Mouse (Mus musculus) layer of hippocampus, adult 9-11 months (tissue): ENCODE data around the gene Rpa1.
"Not testable (repeated sequence)": the region's sequence is repeated elsewhere in the genome, so short reads cannot be mapped to it uniquely, and the experiment has no call there.

Experiments used
- DNase-seq: peaks from one replicate; pipeline ENCODE4 v3.0.0; 2022

Gene Rpa1

DNA sequence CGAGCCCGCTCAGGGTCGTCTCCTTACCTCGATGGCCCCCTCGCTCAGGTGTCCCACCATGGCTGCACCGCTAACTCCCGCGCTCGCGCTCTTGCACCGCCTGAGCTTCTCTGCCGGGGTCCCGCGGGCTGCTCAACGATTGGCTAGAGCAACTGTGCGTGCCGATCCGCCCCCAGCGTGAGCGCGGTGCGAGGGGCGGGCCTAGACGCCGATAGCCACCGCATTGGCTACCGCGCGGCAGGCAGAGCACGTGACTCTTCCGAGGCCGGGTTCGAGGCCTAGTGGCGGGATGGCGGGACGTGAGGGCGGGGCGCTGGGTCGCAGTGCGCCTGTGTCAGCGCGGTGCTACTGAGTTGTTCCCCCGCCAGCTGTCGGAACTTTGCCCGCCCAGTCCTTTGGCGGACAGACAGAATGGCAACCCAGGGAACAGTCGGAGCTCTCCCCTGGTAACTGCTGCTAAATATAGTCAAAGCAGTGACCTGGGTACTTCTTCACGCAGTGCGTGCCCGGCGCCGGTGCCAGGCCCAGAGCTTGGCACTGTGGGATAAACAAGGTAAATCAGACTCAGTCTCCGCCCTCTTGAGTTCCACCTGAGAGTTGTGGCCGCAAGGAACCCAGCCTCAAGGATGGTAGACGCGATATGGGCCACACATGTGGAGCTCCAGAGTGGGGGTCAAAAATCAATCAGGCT lies at the start of gene Rpa1, which contains the start of gene Smyd4:
Rpa1 (minus strand) TSS at position 126 of the 691 bp plus-strand sequence.
Smyd4 (plus strand) TSS at position 235 of the 691 bp plus-strand sequence.
- DNase-seq: peak; percentile 95

DNA sequence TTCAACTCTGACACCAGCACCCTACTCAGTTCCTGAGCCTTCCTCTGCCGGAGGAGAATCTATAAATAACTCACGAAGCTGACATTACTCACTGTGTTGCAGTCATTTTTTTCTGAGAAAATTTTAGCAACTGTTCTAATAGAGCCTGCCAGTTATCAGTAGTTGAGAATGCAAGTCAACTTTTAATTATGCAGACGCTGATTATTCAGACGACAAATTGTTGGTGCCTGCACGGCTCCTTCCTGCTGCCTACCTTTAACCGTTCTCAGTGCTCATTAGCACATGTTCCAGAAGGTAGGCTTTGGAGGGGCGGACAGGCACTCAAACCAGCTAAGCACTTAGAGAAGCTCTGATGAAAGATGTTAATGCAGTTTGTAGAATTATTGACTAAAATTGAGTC lies 49.3 kb upstream of the Rpa1 start:
- DNase-seq: no peak

GRCm38 (mm10) chr11:75395611-75396010 lies 47.5 kb upstream of the Rpa1 start:
- no peak for DNase-seq

GRCm38 (mm10) chr11:75383529-75383928 lies 35.4 kb upstream of the Rpa1 start:
- not testable (repeated sequence) for DNase-seq

GRCm38 (mm10) chr11:75378786-75379185 lies 30.7 kb upstream of the Rpa1 start:
- not testable (repeated sequence) for DNase-seq

DNA sequence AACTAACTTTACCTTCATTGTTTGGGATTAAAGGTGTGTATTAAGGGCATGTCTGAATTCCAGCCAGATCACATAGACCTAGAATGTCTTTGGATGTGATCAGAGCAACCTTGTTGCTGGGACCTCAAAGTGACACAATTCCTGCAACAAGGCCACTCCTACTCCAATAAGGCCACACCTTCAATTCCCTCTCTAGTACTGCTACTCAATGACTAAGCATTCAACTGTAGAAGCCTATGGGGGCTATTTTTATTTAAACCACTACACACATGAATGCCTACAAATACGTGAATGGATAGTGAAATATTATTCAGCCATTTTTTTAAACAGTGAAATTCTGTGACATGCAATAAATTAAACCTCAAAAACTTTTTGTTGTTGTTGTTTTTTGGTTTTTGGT lies 29.0 kb upstream of the Rpa1 start:
- no peak for DNase-seq

DNA sequence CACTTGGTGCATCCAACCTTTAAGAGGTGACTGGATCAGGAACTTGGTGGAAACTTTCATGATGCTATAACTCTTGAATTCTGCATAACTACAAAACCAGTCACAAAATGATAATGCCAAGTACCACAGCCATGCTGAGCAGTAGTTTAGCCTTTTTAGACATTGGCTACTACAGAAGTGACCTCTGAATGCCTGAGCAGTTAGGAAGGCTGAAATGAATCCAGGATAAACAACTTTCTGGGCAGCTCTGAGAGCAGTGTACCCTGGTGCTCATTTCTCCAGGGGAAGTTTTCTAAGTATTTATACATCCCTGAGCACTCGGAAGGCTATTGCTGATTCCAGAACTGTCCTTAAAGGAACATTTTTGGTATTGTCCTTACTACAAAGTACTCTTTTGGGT lies 7.4 kb upstream of the Rpa1 start:
- DNase-seq: no peak

GRCm38 (mm10) chr11:75351225-75351624 lies 3.1 kb upstream of the Rpa1 start:
- DNase-seq: no peak

- no peak for DNase-seq
These were observed 752 bp upstream of the Rpa1 start for GRCm38 (mm10) chr11:75348890-75349261.

- DNase-seq: no peak
These were observed 528 bp downstream of the Rpa1 start for GRCm38 (mm10) chr11:75347596-75347995.

- no peak for DNase-seq
These were observed 937 bp downstream of the Rpa1 start for GRCm38 (mm10) chr11:75347188-75347585.

DNA sequence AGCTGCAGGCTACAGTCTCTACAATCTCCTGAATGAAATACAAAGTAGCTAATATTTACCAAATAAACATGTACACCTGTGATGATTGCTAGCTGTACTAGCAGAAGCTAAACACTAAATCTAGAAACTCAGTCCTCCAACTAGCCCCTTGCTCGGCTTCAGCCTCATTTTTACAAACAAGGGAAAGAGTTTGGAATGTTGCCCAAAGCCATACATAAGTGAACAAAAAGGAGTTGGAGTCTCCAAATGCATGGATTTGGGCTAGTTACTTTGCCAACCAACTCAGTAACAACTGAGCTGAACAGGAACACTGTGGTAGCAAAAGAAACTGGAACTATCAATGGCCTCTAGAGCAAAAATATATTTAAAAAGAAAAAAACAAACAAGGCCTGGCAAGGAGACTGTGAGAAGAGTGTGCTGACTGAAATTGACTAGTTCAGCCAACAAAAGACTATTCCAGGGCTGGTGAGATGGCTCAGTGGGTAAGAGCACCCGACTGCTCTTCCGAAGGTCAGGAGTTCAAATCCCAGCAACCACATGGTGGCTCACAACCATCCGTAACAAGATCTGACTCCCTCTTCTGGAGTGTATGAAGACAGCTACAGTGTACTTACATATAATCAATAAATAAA lies 1.5 kb downstream of the Rpa1 start:
- no peak for DNase-seq

DNA sequence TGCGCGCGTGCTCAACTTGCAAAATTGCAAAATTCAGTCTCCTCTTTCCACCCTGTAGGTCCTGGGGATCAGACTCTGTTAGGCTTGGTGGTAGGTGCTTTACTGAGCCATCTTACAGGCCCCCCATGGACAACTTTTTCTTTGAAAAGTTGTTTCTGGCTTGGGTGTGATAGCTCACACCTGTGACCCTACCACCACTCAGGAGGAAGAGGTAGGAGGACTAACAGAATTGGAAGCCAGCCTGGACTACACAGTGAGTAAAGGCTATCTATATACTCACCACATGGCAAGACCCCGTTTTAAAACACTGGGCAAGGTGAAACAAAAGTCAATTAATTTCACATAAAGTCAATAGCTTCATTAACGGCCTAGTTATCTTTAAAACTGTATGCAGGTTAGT lies 3.4 kb downstream of the Rpa1 start:
- no peak for DNase-seq

- no peak for DNase-seq
These were observed 4.0 kb downstream of the Rpa1 start for GRCm38 (mm10) chr11:75344163-75344562.

- DNase-seq: no peak
These were observed 5.0 kb downstream of the Rpa1 start for GRCm38 (mm10) chr11:75343096-75343495.

DNA sequence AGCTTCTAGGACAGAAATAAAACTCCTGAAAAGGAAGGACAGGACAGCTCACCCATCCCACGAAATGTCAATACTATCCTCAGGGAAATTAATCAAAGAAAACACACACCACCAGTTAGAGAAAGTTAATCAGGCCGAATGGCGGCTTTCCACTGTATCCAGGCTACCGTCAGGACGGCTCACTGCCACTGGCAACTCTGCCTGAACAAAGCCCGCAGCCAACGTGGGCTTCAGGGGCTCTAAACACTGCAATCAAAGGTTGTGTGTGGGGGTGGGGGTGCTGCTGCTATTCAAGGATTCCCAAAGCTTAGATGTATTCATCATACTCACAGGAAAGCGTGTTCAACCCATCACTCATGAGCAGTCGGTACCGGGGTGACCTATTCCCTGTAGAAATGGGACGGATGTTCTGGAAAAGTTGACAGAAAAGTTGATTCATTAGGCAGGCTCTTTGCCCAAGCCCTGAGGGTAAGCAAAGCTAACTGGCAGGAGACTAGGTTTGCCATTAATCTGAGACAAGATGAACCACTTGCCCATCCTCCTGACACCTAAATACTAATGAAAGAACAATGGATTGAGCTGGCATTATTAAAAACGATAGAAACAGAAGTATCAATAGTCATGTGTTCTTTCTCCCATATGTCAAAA lies 7.3 kb downstream of the Rpa1 start:
- no peak for DNase-seq

DNA sequence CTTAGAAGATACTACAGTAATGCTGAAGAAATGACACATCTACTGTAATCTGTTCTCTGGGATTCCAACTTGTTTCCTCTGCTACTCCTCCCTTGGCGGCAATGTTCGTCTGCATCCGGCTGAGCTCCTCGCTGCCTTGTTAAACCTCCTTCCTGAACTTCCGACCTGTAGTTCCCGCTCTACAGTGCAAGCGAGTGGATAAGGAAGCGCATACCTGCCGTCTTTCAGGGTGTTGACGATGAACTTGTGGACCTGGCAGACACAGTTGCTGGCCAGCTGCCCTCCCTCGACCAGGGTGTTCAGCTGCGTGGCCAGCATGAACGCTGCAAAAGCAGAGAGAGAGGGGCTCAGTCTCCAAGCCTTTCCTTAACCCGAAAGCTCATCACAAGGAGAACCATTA lies 8.0 kb downstream of the Rpa1 start:
- no peak for DNase-seq

GRCm38 (mm10) chr11:75337246-75337645 lies 10.9 kb downstream of the Rpa1 start:
- no peak for DNase-seq

DNA sequence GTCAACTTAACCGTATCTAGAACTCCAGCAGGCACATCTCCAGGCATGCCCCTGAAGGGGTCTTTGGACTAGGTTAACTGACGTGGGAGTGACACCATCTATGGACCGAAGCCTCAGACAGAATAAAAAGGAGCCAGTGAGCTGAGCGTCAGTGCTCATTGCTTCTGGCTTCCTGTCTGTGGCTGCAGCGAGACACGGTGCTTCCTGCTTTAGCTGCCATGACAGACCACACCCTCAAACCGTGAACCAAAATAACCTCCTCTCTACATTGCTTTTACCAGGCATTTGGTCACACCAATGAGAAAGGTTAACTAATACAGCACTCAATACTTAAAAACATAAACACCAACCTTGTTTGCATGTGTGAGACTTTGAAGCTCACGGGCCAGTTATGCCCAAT lies 11.4 kb downstream of the Rpa1 start:
- DNase-seq: no peak

- DNase-seq: no peak
These were observed 22.2 kb downstream of the Rpa1 start for GRCm38 (mm10) chr11:75325969-75326311.

- no peak for DNase-seq
These were observed 22.8 kb downstream of the Rpa1 start for GRCm38 (mm10) chr11:75325116-75325968.

DNA sequence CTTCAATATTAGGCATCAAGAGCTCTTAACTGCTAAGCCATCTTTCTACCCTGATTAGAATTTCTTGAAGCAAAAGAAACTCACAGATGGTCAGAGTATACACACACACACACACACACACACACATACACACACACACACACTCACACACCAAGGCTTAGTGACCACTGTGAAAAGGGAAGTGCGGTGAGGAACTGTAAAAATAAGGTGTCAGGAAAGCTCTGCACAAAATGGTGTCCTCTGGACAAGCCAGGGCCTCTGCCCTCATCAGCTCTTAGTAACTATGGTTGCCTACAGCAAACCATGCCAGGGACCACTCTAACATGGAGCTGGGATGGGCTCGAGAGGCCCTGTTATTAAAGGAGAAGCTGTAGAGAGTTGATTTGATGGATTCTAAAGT lies 23.7 kb downstream of the Rpa1 start:
- no peak for DNase-seq

DNA sequence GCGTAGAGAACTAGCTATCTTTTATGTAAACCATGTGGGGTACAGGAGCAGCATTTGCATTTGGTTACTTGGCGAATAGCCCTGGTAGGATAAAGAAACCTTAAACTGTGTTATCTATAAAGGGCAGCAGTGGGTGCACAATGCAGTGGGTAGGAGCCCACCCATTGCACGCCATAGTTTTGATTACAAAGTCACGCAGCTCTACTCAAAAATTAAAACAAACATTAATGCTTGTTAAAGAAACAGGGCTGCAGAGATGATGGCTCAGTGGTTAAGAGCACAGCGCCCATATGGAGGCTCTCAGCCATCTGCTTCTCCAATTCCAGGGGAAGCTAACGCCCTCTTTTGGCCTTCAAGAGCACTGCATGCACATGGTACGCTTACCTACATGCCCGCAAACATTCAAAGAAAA lies 24.8 kb downstream of the Rpa1 start:
- peak; percentile 47 for DNase-seq
